Mouse (Mus musculus): ENCODE measurements around the gene Cfap97d1. TPM values are rescaled to one million over a fixed set of nuclear protein-coding genes. Genes with fewer than 3 reads are reported as not detected.
"Not testable (repeated sequence)": the region's sequence is repeated elsewhere in the genome, so short reads cannot be mapped to it uniquely, and the experiment has no call there.

The Cfap97d1 gene
- polyA plus RNA-seq, 1 experiment from 2014 or later, result not detected

DNA sequence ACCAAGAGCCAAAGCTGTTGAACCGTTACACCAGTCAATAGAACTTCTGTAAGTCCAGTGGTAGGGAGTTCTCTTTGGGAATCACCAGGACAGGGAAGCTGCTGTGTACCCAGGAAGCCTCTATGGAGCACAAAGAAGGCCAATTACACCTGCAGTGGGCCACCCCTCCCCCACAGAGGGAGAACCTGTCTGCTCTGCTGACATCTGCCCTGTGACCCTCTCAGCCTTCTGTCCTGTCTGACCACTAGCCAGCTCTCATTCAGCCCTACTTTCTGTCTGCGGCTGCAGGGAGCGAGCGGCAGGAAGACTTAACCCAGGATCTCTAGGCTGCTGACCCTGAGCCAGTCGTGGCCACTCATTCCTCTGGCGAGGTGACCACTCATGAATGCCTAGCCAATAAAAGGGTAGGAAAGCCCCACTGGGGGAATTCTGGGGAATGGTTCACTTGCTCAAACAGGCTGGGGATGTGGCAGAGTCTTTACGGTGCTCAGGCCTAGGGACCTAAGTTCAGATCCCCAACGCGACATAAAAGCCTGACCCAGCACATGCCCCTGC, 3.4 kb upstream of the Cfap97d1 start:
- no peak overlapping the region for H3K4me3 ChIP-seq (ENCODE audit: low read depth, low read length)
- H3K4me2 ChIP-seq (ENCODE audit: low read depth, low read length), result no peak overlapping the region
- no peak overlapping the region for H3K9ac ChIP-seq (ENCODE audit: low read depth, low read length)
- no peaks in the 10 kb centered on the region for H3K36me3 ChIP-seq (ENCODE audit: control insufficient read depth, insufficient read depth)
- H3K27ac ChIP-seq (ENCODE audit: low read length), result no peak overlapping the region
- WGBS (ENCODE audit: insufficient replicate concordance), result 78% methylated on average over 9 of the region's 9 CpGs
- no peak for ATAC-seq (ENCODE audit: low read depth)
- H3K9me3 ChIP-seq (replicated peaks; ENCODE audit: control insufficient read depth, low read length), result no peaks in the 10 kb centered on the region
- peaks cover 15% of the 10 kb centered on the region for H3K27me3 ChIP-seq (ENCODE audit: control insufficient read depth, insufficient read depth, low read depth, low read length)
- peaks cover 14% of the 10 kb centered on the region for H3K4me1 ChIP-seq (ENCODE audit: control insufficient read depth, low read depth, low read length)

DNA sequence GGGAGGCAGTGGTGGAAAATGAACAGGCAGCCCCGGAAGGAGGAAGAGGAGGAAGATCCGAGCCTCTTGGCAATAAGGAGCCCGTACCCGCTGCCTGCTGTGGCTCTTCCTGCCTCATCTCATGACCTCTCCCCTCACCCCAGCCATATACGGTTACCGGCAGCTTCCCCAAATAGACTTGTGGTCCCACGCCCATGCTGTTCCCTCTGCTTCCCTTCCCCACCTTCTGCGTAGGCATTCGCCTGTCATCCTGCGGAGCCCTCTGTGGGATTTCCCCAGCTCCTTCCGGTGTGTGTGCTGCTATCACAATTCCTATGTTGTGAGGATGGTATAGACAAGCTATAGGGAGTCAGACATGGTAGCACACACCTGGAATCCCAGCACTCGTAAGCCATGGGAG, 2.2 kb upstream of the Cfap97d1 start:
- Histone ChIP-seq H3K9me3 (replicated peaks; ENCODE audit: control insufficient read depth, low read length) (no peaks in the 10 kb centered on the region), H3K27ac (ENCODE audit: low read length) (no peak overlapping the region), H3K4me3 (ENCODE audit: low read depth, low read length) (no peak overlapping the region), H3K9ac (ENCODE audit: low read depth, low read length) (no peak overlapping the region), H3K36me3 (ENCODE audit: control insufficient read depth, insufficient read depth) (no peaks in the 10 kb centered on the region), H3K27me3 (ENCODE audit: control insufficient read depth, insufficient read depth, low read depth, low read length) (peaks cover 20% of the 10 kb centered on the region), H3K4me1 (ENCODE audit: control insufficient read depth, low read depth, low read length) (peaks cover 20% of the 10 kb centered on the region), H3K4me2 (ENCODE audit: low read depth, low read length) (no peak overlapping the region)
- ATAC-seq (ENCODE audit: low read depth), result no peak
- WGBS (ENCODE audit: insufficient replicate concordance), result 20% methylated on average over 12 of the region's 12 CpGs

DNA sequence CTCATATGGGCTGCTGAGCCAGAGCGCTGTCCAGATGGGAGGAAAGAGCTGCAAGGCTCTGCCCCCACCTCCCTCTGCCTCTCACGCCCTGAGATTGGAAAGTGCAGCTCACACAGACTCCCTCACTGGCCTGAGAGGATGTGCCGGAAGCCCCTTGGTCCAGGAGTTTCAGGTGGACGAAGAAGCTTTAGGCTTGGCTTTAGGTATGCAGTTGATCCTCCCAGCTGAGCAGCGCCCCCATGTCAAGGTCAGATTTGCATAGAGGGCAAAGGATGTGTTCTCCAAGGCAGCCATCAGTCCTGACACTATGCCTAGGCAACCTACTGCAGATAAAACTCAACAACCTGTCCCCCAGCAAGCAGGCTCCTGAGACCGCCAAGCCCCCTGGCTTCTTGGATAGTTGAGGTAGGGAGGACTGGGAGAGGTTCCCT, 1.1 kb upstream of the Cfap97d1 start:
- H3K9ac ChIP-seq (ENCODE audit: low read depth, low read length), result no peak overlapping the region
- 44% methylated on average over 6 of the region's 6 CpGs for WGBS (ENCODE audit: insufficient replicate concordance)

DNA sequence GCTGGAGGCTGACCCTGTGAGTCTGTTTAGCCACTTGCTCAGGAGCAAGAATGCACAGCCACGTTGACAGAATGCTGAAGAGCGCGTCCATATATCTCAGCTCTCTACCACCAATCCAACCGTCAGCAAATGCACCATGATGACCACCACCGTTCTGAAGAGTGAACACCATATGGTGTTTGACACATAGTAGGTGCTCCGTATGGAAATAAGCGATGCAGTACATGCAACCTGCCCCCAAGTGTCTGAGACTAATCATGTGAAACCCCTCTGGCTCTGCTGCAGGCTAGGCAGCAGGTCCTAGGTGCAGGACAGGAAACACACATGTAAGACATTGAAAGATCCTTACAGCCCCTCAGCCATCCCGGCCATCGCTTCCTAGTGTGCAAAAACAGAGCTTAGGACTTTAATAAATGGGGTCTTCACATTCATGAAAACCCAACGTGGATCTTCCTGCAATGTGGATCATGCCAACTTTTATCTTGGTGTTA, 603 bp upstream of the Cfap97d1 start:
- no peak overlapping the region for H3K4me3 ChIP-seq (ENCODE audit: low read depth, low read length)
- no peak for ATAC-seq (ENCODE audit: low read depth)
- no peak overlapping the region for H3K9ac ChIP-seq (ENCODE audit: low read depth, low read length)

More for the DNA sequence above, 1.1 kb upstream of the Cfap97d1 start:
- no peaks in the 10 kb centered on the region for H3K9me3 ChIP-seq (replicated peaks; ENCODE audit: control insufficient read depth, low read length)
- H3K4me2 ChIP-seq (ENCODE audit: low read depth, low read length), result peak overlapping the region; percentile 27; the same call in 1 of the 2 replicates
- H3K4me1 ChIP-seq (ENCODE audit: control insufficient read depth, low read depth, low read length), result peaks cover 20% of the 10 kb centered on the region
- ATAC-seq (ENCODE audit: low read depth), result no peak
- no peak overlapping the region for H3K4me3 ChIP-seq (ENCODE audit: low read depth, low read length)
- H3K36me3 ChIP-seq (ENCODE audit: control insufficient read depth, insufficient read depth), result no peaks in the 10 kb centered on the region
- no peak overlapping the region for H3K27ac ChIP-seq (ENCODE audit: low read length)
- H3K27me3 ChIP-seq (ENCODE audit: control insufficient read depth, insufficient read depth, low read depth, low read length), result peaks cover 20% of the 10 kb centered on the region

DNA sequence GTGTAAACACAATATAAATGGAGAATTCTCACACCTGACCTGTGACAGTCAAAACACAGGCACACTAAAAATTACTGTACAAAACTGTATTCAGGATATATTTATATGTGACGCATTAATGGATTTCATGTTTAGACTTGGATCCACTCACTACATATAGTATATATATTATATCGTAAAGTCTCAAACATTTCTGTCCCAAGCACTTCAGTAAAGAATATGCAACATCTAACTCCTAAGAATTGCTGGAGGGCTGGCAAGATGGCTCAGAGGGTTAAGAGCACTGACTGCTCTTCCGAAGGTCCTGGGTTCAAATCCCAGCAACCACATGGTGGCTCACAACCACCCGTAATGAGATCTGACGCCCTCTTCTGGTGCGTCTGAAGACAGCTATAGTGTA, 1.4 kb downstream of the Cfap97d1 start:
- Histone ChIP-seq H3K27me3 (ENCODE audit: control insufficient read depth, insufficient read depth, low read depth, low read length) (peaks cover 20% of the 10 kb centered on the region), H3K4me1 (ENCODE audit: control insufficient read depth, low read depth, low read length) (peaks cover 20% of the 10 kb centered on the region)
- not testable (repeated sequence) for H3K4me3 ChIP-seq (ENCODE audit: low read depth, low read length); ATAC-seq (ENCODE audit: low read depth); H3K9ac ChIP-seq (ENCODE audit: low read depth, low read length); H3K36me3 ChIP-seq (ENCODE audit: control insufficient read depth, insufficient read depth); H3K27ac ChIP-seq (ENCODE audit: low read length); H3K9me3 ChIP-seq (replicated peaks; ENCODE audit: control insufficient read depth, low read length); H3K4me2 ChIP-seq (ENCODE audit: low read depth, low read length)
- WGBS (ENCODE audit: insufficient replicate concordance), result 57% methylated on average over 6 of the region's 6 CpGs

More for the DNA sequence above, 603 bp upstream of the Cfap97d1 start:
- Histone ChIP-seq H3K4me1 (ENCODE audit: control insufficient read depth, low read depth, low read length) (peaks cover 20% of the 10 kb centered on the region), H3K27me3 (ENCODE audit: control insufficient read depth, insufficient read depth, low read depth, low read length) (peaks cover 20% of the 10 kb centered on the region), H3K36me3 (ENCODE audit: control insufficient read depth, insufficient read depth) (no peaks in the 10 kb centered on the region), H3K4me2 (ENCODE audit: low read depth, low read length) (peak overlapping the region; percentile 91; the same call in 1 of the 2 replicates), H3K27ac (ENCODE audit: low read length) (peak overlapping the region; percentile 51; the same call in 1 of the 2 replicates), H3K9me3 (replicated peaks; ENCODE audit: control insufficient read depth, low read length) (no peaks in the 10 kb centered on the region)
- WGBS (ENCODE audit: insufficient replicate concordance), result 35% methylated on average over 10 of the region's 10 CpGs

DNA sequence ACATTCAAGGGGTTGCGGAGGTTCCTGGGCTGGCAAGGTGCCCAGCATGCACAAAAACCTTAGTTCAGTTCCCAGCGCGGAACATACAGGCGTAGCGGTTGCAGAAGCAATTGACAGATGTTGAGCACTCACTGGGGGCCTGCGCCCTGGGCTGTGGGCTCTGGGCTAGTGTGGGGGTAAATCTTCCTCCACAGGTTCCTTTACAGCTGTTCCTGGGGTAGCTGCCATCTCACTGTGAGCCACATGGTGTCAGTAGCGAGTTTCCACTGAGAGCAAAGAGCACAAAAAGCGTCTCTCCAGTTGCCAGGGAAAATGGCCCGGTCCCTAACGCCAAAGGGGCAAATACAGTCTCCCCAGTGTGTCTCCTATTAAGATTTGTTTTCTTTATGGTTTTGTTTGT, 1.9 kb downstream of the Cfap97d1 start:
- Histone ChIP-seq H3K9ac (ENCODE audit: low read depth, low read length) (no peak overlapping the region), H3K9me3 (replicated peaks; ENCODE audit: control insufficient read depth, low read length) (no peaks in the 10 kb centered on the region), H3K4me2 (ENCODE audit: low read depth, low read length) (no peak overlapping the region), H3K4me1 (ENCODE audit: control insufficient read depth, low read depth, low read length) (peaks cover 20% of the 10 kb centered on the region), H3K27ac (ENCODE audit: low read length) (no peak overlapping the region), H3K4me3 (ENCODE audit: low read depth, low read length) (no peak overlapping the region), H3K36me3 (ENCODE audit: control insufficient read depth, insufficient read depth) (no peaks in the 10 kb centered on the region), H3K27me3 (ENCODE audit: control insufficient read depth, insufficient read depth, low read depth, low read length) (peaks cover 20% of the 10 kb centered on the region)
- no peak for ATAC-seq (ENCODE audit: low read depth)
- WGBS (ENCODE audit: insufficient replicate concordance), result 10% methylated on average over 10 of the region's 10 CpGs

DNA sequence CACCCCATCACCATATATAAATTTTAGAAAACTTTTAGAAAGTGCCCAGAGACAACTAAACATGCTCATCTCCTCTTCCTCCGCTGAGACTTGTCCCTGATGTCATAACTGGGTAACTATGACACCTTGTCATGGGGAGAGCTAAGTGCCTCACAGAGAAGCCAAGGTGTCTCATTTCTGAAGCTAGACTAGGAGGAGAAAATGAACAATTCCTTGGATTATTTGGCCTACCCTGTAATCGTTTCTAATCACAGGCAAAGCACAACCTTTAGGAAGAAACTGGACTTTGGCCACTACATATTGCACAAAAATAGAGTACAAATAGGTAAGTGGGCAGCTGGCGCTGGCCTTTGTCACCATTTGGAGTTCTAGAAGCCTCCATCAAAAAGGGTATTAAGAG, 2.8 kb downstream of the Cfap97d1 start, which contains the start of gene Dusp3:
Gene Dusp3, minus strand, starts transcription at position 101 of the 400 bp plus-strand sequence.
- Histone ChIP-seq H3K36me3 (ENCODE audit: control insufficient read depth, insufficient read depth) (no peaks in the 10 kb centered on the region), H3K4me3 (ENCODE audit: low read depth, low read length) (no peak within 1 kb of the TSS), H3K4me1 (ENCODE audit: control insufficient read depth, low read depth, low read length) (peaks cover 20% of the 10 kb centered on the region), H3K27ac (ENCODE audit: low read length) (no peak within 1 kb of the TSS), H3K4me2 (ENCODE audit: low read depth, low read length) (no peak within 1 kb of the TSS), H3K9me3 (replicated peaks; ENCODE audit: control insufficient read depth, low read length) (no peaks in the 10 kb centered on the region), H3K27me3 (ENCODE audit: control insufficient read depth, insufficient read depth, low read depth, low read length) (peaks cover 20% of the 10 kb centered on the region), H3K9ac (ENCODE audit: low read depth, low read length) (no peak within 1 kb of the TSS)
- WGBS (ENCODE audit: insufficient replicate concordance), result 56% methylated on average over 3 of the region's 3 CpGs
- ATAC-seq (ENCODE audit: low read depth), result no peak

DNA sequence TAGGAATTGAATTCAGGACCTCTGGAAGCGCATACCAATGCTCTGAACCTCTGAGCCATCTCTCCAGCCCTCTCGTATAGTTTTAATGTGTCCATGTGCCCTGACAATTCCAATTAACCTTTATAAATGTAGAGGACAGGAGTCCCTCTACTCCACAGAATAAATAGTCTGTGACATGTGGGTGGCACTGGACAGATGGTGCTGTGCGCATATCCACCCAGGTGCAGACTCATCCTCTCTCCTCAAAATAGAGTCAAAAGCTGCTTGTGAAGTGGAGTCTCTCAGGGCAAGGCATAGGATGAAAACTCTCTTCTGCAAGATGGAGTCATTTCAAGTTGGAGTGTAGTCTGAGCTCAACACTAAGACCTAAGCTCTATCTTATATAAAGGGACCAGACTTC, 6.2 kb downstream of the Cfap97d1 start:
- ATAC-seq (ENCODE audit: low read depth), result no peak
- peaks cover 5% of the 10 kb centered on the region for H3K27me3 ChIP-seq (ENCODE audit: control insufficient read depth, insufficient read depth, low read depth, low read length)

DNA sequence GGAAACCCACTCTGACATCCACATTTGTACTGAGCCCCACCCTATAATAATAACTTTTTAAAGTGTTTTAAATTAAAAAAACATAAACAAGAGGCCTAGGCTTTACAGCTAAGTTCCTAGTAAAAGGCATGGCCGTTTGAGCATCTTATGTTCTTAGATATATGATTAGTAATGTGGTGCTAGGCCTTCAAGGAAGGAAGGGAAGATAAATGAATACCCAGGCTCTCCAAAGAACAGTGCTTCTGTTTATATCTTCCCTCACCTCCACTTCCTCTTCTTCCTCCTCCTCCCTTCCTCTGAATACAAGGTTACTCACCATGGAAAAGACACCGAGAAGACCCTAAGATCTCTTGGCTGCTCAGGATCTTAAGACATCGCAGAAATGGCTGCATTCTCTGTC, 7.7 kb downstream of the Cfap97d1 start:
- Histone ChIP-seq H3K4me1 (ENCODE audit: control insufficient read depth, low read depth, low read length) (peaks cover 14% of the 10 kb centered on the region), H3K9ac (ENCODE audit: low read depth, low read length) (no peak overlapping the region), H3K27ac (ENCODE audit: low read length) (no peak overlapping the region), H3K27me3 (ENCODE audit: control insufficient read depth, insufficient read depth, low read depth, low read length) (0 out of 2 replicates have a peak, but pooled peaks cover under 1% of the 10 kb centered on the region), H3K4me2 (ENCODE audit: low read depth, low read length) (no peak overlapping the region), H3K9me3 (replicated peaks; ENCODE audit: control insufficient read depth, low read length) (no peaks in the 10 kb centered on the region), H3K36me3 (ENCODE audit: control insufficient read depth, insufficient read depth) (no peaks in the 10 kb centered on the region), H3K4me3 (ENCODE audit: low read depth, low read length) (no peak overlapping the region)
- 48% methylated on average over 3 of the region's 3 CpGs for WGBS (ENCODE audit: insufficient replicate concordance)
- ATAC-seq (ENCODE audit: low read depth), result no peak

More for the DNA sequence above, 6.2 kb downstream of the Cfap97d1 start:
- H3K9ac ChIP-seq (ENCODE audit: low read depth, low read length), result no peak overlapping the region
- H3K4me2 ChIP-seq (ENCODE audit: low read depth, low read length), result no peak overlapping the region
- peaks cover 19% of the 10 kb centered on the region for H3K4me1 ChIP-seq (ENCODE audit: control insufficient read depth, low read depth, low read length)
- H3K4me3 ChIP-seq (ENCODE audit: low read depth, low read length), result no peak overlapping the region
- 72% methylated on average over 3 of the region's 3 CpGs for WGBS (ENCODE audit: insufficient replicate concordance)
- H3K36me3 ChIP-seq (ENCODE audit: control insufficient read depth, insufficient read depth), result no peaks in the 10 kb centered on the region
- no peaks in the 10 kb centered on the region for H3K9me3 ChIP-seq (replicated peaks; ENCODE audit: control insufficient read depth, low read length)
- no peak overlapping the region for H3K27ac ChIP-seq (ENCODE audit: low read length)
